Mouse (Mus musculus): ENCODE data around the gene Rad51b.

Gene Rad51b

GRCm38 (mm10) chr12:79380190-79380589 is 83.1 kb downstream of the Rad51b start:
- DNase-seq (ENCODE audit: low read depth): peak; percentile 61

DNA sequence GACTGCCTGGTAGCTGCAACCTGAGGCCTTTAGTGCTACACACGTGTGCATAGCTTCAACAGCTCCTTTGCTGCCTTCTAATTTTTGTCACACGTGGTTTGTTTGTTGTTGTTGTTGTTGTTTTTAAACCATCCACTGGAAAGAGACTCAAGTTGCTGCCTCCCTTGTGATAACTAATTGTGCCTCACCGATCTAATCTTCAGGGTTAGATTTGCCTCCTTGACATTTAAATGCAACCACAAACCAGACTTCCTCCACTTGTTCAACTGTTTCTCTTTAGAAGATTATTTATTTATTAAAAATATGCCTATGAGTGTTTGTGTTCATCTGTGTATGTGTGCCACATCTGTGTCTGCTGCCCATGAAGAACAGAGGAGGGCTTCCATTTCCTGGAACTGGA is 84.4 kb downstream of the Rad51b start:
- DNase-seq (ENCODE audit: low read depth): peak; percentile 65

DNA sequence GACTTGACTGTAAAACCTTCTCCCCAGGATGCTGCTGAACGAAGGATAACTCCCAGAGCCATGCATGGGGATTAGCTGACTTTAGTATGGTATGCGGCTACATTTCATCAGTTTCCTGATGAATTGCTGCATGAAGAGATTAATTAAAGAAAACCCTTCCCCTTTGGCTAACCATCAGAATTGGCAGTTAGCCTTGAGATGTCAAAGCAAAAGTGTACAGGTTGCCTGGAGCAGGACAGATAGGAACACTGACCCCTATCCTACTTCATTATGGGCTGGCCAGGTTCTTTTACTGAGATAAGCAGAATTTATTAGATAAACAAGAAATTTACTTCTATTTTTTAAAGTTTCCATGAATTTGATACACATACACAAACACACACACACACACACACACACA is 85.3 kb downstream of the Rad51b start:
- DNase-seq (ENCODE audit: low read depth): peak; percentile 78

GRCm38 (mm10) chr12:79383583-79383982 is 86.5 kb downstream of the Rad51b start:
- no peak for DNase-seq (ENCODE audit: low read depth)

GRCm38 (mm10) chr12:79384787-79385186 is 87.7 kb downstream of the Rad51b start:
- DNase-seq (ENCODE audit: low read depth): no peak

GRCm38 (mm10) chr12:79385199-79385598 is 88.1 kb downstream of the Rad51b start:
- no peak for DNase-seq (ENCODE audit: low read depth)

- no peak for DNase-seq (ENCODE audit: low read depth)
Observed at GRCm38 (mm10) chr12:79387886-79388285, 90.8 kb downstream of the Rad51b start.

DNA sequence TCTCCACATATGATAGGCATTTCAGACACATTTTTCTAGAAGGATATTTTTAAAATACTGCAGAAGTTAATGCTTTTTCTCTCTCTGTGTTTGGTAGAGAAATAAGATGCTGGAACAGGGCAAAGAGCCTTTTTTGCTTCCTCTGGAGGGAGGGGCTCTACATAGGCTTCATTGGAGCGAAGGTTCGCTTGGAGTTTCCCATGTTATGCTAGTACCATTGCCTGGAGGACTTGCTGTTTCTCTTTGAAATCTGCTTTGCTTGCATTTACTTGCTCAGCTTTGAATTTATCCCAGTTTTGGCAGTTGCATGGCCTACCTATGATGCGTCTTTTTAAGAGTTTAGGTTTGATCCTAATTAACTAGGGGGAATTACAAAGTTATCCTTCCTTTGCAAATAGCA is 92.2 kb downstream of the Rad51b start:
- no peak for DNase-seq (ENCODE audit: low read depth)

GRCm38 (mm10) chr12:79389971-79390370 is 92.9 kb downstream of the Rad51b start:
- no peak for DNase-seq (ENCODE audit: low read depth)

DNA sequence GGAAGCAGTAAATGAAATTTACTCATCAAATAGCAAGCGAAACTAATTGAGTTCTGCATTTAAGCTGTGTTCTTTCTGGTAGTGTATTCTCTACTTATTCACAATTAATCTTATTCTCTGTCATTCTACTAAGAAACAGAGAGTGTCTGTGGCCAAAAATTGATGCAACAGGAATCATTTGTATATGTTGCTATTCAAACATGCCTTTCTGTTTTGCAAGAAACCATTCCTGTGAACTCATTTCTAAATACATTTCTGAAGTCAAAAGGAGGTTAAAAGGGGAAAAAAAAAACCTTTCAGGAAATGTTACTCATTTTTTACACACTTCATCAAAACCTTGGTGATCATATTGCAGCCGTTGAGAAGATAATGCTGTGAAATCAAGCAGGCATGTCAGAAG is 96.6 kb downstream of the Rad51b start:
- DNase-seq (ENCODE audit: low read depth): peak; percentile 80

GRCm38 (mm10) chr12:79403992-79404391 is 106.9 kb downstream of the Rad51b start:
- no peak for DNase-seq (ENCODE audit: low read depth)

DNA sequence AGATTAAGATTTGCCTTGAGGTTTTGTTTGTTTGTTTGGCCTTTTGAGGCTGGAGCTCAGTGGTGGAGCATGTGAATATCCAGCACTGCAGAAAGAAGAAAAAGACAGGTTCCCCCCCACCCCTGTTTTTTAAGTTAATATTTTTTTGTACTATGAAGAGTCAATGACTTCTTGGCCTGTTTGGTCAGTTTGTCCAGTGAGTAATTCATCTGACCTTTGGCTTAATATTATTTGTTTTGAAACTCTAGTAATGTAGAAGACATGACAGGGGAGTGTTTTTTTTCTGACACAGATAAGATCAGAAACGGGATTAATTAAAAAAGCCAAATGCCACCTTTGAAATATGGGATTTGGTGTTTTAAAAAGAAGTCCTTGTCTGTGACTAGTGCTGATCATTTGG is 107.4 kb downstream of the Rad51b start:
- no peak for DNase-seq (ENCODE audit: low read depth)

DNA sequence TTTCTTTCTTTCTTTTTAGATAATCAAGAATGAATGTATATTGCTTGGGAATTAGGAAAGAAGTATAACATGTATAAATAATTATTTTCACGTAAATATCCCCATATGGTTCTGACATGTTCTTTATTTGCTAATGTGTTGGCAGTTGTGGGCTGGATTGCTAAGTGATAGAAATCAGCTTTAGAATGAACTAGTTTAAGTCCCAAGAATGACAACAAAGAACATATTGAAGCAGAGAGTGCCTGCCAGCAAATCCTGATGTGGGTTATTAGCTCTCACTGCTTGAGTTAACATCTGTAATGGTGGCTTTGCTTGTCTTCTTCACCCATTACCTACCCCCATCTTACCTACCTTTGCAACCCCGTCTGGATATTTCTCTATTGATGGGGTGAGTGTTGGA is 111.6 kb downstream of the Rad51b start:
- no peak for DNase-seq (ENCODE audit: low read depth)

DNA sequence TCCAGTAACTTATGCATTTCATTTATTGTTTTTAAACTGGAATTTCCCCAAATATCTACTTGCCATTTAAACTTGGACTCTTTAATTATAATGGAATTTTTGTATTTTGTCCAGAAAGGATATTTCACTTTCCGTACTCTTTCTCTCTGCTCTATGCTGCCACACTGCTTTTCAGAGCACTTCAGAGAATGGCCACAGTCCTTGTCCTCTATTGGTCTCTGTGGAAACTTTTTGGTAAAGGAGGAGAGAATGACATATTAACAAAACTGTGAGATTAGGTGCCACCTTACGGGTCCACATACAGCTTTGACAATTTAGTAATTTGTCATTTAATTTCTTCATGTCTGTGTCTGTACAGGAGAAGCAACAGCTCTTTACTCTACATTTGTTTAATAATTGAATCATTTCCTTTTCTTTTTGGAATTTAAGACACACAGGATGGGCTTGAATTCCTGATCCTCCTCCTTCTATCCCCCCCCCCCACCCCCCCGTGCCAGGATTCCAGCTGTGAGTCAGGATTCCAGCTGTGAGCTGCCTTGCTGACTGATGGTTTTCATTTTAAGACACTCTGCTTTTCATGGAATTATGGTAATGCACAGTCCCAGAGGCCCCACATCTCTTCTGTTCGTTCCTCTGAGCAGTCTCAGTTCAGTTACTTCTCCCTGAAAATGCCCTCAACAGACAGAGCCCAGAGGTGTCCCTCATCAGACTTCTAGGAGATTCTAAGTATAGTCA is 112.2 kb downstream of the Rad51b start:
- no peak for DNase-seq (ENCODE audit: low read depth)

- no peak for DNase-seq (ENCODE audit: low read depth)
Observed at GRCm38 (mm10) chr12:79412894-79413507, 115.9 kb downstream of the Rad51b start.

- DNase-seq (ENCODE audit: low read depth): no peak
Observed at GRCm38 (mm10) chr12:79417360-79417759, 120.3 kb downstream of the Rad51b start.

GRCm38 (mm10) chr12:79420605-79421004 is 123.5 kb downstream of the Rad51b start:
- DNase-seq (ENCODE audit: low read depth): no peak

- peak; percentile 69 for DNase-seq (ENCODE audit: low read depth)
Observed at GRCm38 (mm10) chr12:79429507-79430291, 132.6 kb downstream of the Rad51b start.

GRCm38 (mm10) chr12:79431138-79431537 is 134.1 kb downstream of the Rad51b start:
- DNase-seq (ENCODE audit: low read depth): no peak

GRCm38 (mm10) chr12:79433724-79434442 is 136.8 kb downstream of the Rad51b start:
- DNase-seq (ENCODE audit: low read depth): peak; percentile 59

GRCm38 (mm10) chr12:79435474-79435873 is 138.4 kb downstream of the Rad51b start:
- DNase-seq (ENCODE audit: low read depth): peak; percentile 38

- DNase-seq (ENCODE audit: low read depth): no peak
Observed at GRCm38 (mm10) chr12:79436035-79436434, 139.0 kb downstream of the Rad51b start.

Measured in 416B (cell line).